Mouse (Mus musculus) kidney, embryonic 15.5 days (tissue): ENCODE results near the gene Chkb. TPM values are rescaled to one million over a fixed set of nuclear protein-coding genes. Genes with fewer than 3 reads are reported as not detected.
"Not testable (repeated sequence)": the region's sequence is repeated elsewhere in the genome, so short reads cannot be mapped to it uniquely, and the experiment has no call there.

Source experiments
- ATAC-seq: fragments of 200-750 bp; cut with Nextera tagmentation; replicated peaks from 2 replicates; pipeline ENCODE4 v1.8.0; 2017; ENCODE audit warnings: moderate TSS enrichment; ENCODE audit not compliant: low FRiP score
- H3K27ac ChIP-seq: fragments of 300-500 bp; sonication (generic); 2 replicates; pipeline ENCODE4 v1.5.1; 2015; ENCODE audit warnings: mild to moderate bottlenecking, inconsistent platforms
- H3K27me3 ChIP-seq: fragments of 300-500 bp; sonication (generic); 2 replicates; pipeline ENCODE4 v1.6.1; 2015; ENCODE audit warnings: inconsistent platforms
- H3K36me3 ChIP-seq: fragments of 300-500 bp; sonication (generic); 2 replicates; pipeline ENCODE4 v1.6.1; 2015; ENCODE audit warnings: inconsistent platforms
- H3K4me1 ChIP-seq: fragments of 300-500 bp; sonication (generic); 2 replicates; pipeline ENCODE4 v1.6.1; 2015; ENCODE audit warnings: inconsistent platforms
- H3K4me2 ChIP-seq: fragments of 300-500 bp; sonication (generic); 2 replicates; pipeline ENCODE4 v1.6.1; 2015; ENCODE audit warnings: moderate library complexity, mild to moderate bottlenecking, inconsistent platforms
- H3K4me3 ChIP-seq: fragments of 300-500 bp; sonication (generic); replicated peaks from 2 replicates; pipeline ENCODE4 v1.5.1; 2015; ENCODE audit warnings: mild to moderate bottlenecking, inconsistent platforms
- H3K9ac ChIP-seq: fragments of 300-500 bp; sonication (generic); 2 replicates; pipeline ENCODE4 v1.6.1; 2015; ENCODE audit warnings: mild to moderate bottlenecking, inconsistent platforms
- H3K9me3 ChIP-seq: fragments of 300-500 bp; sonication (generic); replicated peaks from 2 replicates; pipeline ENCODE4 v1.6.1; 2016; ENCODE audit warnings: inconsistent platforms
- WGBS: fragments of 180-500 bp; shearing (Covaris S2); methylation state at CpG from one replicate; pipeline ENCODE4 v1.1.7; 2015; ENCODE audit warnings: mixed read lengths; 5-methylcytosine and 5-hydroxymethylcytosine counted together
- polyA plus RNA-seq: library from polyadenylated mRNA; unstranded; fragments of >200 nt; fragmentation: Nextera tagmentation; extraction: Ambion mirVana; gene quantifications from 2 replicates; pipeline ENCODE4 v1.2.1, GENCODE M21; 2015

Gene Chkb
- polyA plus RNA-seq, 1 experiment from 2014 or later = 62.0 TPM

DNA sequence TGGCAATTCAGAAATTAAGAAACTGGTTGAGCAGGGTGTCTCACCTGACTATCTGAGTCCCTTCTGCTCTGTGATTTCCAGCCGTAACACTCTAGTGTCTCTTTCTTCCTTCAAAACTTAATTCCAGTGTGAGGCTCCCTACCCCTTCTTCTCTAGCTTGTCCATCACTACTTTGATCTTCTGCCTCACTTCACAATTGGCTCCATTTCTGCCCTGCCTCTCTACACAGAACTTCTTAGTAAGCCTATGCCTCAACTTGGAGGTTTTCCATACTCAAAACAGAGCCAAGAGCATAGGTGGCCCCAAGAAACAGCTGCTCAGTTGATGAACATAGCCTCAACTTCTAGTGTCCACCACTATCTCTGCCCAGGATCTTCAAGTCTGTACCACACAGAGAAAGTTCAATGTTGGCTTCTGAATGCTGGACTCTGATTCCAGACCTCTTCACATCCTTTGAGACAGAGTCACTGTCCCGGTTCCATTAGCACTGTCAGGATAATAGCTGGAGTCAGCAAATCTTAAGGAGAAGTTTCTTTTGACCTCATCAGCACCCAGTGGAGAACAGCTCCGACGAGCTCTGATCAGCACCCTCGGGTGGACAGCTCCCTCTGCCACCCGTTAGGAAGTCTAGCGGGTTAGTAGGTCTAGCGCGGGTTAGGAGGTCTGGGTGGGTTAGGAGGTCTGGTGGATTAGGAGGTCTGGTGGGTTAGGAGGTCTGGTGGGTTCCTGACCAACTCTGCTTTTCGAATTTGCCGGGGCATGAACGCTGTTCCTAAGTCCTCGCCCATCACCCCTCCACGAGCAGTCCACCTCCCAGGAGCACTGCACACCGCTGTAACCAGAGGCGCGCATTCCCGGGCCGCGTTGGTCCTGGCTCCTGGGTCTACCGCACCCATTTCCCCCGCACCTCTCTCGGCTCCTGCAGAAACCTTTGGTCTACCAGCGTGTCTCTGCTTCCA lies 23.5 kb upstream of the Chkb start:
- Histone ChIP-seq H3K36me3 (no peaks in the 10 kb centered on the region), H3K27ac (no peak overlapping the region), H3K4me2 (peak overlapping the region; percentile 96), H3K4me1 (peaks cover 13% of the 10 kb centered on the region), H3K9me3 (no peaks in the 10 kb centered on the region), H3K27me3 (peaks cover 30% of the 10 kb centered on the region), H3K4me3 (peak overlapping the region; percentile 50), H3K9ac (no peak overlapping the region)
- 5% methylated on average over 24 of the region's 24 CpGs for WGBS
- ATAC-seq = peak; percentile 69

DNA sequence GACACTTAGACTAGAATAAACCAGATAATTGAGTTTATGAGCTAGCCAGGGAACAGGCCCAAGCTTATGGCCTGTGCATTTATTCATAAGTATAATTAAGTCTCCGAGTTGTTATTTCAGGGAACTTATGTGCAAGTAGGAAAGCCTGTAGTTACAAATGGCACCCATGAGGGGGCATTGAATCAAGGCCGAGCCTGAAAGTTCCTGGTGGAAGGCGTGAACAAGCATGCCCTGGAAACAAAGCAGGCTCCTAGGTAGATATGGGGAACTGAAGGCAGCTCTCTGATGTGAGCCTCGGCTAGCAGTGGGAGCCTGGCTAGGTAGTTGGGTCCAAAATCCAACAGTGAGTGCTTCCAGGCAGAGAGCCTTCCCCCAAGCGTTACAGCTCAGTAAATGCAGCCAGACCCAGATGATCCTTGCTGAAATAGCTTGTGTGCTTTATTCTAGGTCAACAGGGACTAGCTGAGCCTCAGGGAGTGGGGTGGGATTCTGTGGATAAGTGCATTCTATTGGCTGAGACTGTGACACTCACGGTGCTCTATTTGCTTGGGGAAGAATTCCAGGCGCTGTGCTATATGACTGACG lies 12.9 kb upstream of the Chkb start:
- no peak for ATAC-seq
- no peak overlapping the region for H3K4me2 ChIP-seq
- H3K27ac ChIP-seq = no peak overlapping the region

DNA sequence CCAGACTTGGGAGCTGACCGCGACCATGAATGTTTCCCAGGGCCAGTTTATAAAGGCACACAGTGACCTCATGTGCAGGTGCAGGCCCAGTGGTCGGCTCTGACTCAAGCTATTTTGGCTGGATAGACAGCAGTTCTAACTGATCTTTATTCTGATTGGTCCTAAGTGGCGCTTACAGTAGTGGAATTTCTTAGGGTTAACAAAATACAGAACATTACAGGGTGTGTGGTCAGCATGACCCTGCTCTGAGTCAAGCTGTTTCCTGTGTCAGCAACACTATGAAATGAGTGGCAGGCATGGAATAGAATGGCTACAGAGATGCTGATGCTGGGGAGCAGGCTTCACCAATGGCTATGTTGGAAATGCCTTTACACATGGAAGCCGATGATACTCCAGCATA lies 6.2 kb upstream of the Chkb start:
- no peak overlapping the region for H3K4me2 ChIP-seq
- H3K9me3 ChIP-seq = no peaks in the 10 kb centered on the region
- H3K36me3 ChIP-seq = no peaks in the 10 kb centered on the region
- H3K27ac ChIP-seq = no peak overlapping the region
- H3K4me3 ChIP-seq = no peak overlapping the region
- H3K4me1 ChIP-seq = 0 out of 2 replicates have a peak, but pooled peaks cover 4% of the 10 kb centered on the region
- no peaks in the 10 kb centered on the region for H3K27me3 ChIP-seq
- WGBS = 82% methylated on average over 5 of the region's 5 CpGs
- no peak for ATAC-seq
- H3K9ac ChIP-seq = no peak overlapping the region

More for the DNA sequence above, 12.9 kb upstream of the Chkb start:
- Histone ChIP-seq H3K4me1 (no peaks in the 10 kb centered on the region), H3K27me3 (no peaks in the 10 kb centered on the region), H3K4me3 (no peak overlapping the region), H3K9ac (no peak overlapping the region), H3K36me3 (no peaks in the 10 kb centered on the region), H3K9me3 (no peaks in the 10 kb centered on the region)
- WGBS = 46% methylated on average over 8 of the region's 8 CpGs

DNA sequence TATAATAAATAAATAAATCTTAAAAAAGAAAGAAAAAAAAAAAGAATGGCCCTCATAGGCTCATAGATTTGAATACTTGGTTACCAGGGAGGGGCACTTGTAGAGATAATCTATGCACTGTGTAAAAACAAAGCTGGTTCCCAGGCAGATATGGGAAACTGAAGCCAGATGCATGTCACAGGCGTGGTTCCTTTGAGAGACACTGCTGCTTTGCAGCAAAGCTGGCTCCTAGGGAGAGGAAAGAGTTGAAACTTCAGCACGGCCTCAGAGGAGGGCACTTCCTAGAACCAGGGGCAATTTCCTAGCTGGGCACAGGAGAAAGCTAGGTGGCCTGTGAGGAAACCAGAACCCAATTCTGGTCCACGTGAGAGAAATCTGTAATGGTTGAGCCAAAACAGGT lies 4.4 kb upstream of the Chkb start:
- Histone ChIP-seq H3K36me3 (no peaks in the 10 kb centered on the region), H3K4me1 (peaks cover 11% of the 10 kb centered on the region), H3K27me3 (no peaks in the 10 kb centered on the region), H3K4me2 (no peak overlapping the region), H3K27ac (no peak overlapping the region), H3K4me3 (no peak overlapping the region), H3K9me3 (no peaks in the 10 kb centered on the region), H3K9ac (no peak overlapping the region)
- ATAC-seq = no peak
- WGBS = 77% methylated on average over 3 of the region's 3 CpGs

DNA sequence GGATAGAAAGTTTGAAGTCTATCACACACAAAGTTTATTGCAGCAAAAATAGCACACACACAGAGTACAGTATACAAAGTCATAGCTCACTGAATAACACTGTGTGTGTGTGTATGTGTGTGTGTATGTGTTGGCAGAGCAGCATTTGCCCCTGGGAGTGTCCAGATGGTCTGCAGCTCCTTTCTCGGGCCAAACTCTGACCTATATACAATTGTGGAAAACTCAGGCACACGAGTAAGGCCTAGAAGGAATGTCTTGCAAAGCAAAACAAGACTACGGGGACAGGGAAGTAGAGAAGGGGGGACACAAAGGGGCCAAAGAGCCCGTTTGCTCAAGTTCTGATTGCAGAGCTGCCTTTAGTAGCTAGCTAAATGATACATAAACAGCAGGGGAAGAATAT lies 3.2 kb upstream of the Chkb start:
- Histone ChIP-seq H3K27ac (no peak overlapping the region), H3K36me3 (peaks cover 3% of the 10 kb centered on the region), H3K4me3 (no peak overlapping the region), H3K27me3 (no peaks in the 10 kb centered on the region), H3K9ac (no peak overlapping the region), H3K9me3 (no peaks in the 10 kb centered on the region), H3K4me1 (peaks cover 20% of the 10 kb centered on the region), H3K4me2 (no peak overlapping the region)
- no peak for ATAC-seq
- 79% methylated on average over 4 of the region's 4 CpGs for WGBS

DNA sequence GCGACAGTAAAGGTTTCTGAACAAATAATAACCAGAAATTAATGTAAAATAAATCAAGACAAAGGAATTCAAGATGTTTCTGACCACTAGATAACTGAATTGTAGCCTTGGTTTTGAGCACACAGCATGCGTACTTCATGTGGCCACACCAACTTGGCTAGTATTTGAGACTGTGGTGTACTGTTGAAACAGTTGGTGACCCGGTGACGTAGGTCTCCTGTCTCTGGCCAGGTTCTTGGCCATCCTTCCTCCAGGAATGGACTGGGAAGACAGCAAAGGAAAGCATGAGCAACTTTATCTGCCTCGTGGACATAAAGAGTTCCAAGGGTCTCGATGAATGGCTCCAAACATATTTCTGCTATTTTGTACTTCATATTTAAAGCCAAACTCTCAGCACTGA lies 2.1 kb upstream of the Chkb start:
- Histone ChIP-seq H3K4me2 (no peak overlapping the region), H3K9me3 (no peaks in the 10 kb centered on the region), H3K27ac (no peak overlapping the region), H3K4me3 (no peak overlapping the region), H3K36me3 (peaks cover 15% of the 10 kb centered on the region), H3K4me1 (peaks cover 20% of the 10 kb centered on the region), H3K9ac (no peak overlapping the region), H3K27me3 (no peaks in the 10 kb centered on the region)
- no peak for ATAC-seq
- WGBS = 90% methylated on average over 6 of the region's 6 CpGs

DNA sequence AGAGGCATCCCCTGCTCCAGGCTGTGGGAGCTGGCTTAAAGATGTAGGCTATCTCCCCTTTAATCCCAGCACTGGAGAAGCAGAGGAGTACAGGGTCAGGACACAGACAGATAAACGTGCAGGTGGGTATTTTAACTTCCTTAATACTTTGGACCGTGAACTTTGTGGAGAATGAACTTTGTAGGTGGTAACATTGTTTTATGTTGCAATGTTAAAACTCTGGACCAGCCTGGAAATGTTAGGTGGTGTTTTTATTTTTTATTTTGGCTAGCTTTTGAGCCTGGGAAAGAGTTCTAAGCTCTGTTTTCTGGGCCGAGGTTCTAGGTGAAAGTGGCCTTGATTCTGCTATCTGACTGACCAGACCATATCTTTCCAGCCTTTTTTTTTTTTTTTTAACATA lies 1.6 kb upstream of the Chkb start:
- Histone ChIP-seq H3K4me1 (peaks cover 20% of the 10 kb centered on the region), H3K9ac (no peak overlapping the region), H3K9me3 (no peaks in the 10 kb centered on the region), H3K27me3 (no peaks in the 10 kb centered on the region), H3K4me2 (no peak overlapping the region), H3K36me3 (peaks cover 20% of the 10 kb centered on the region), H3K27ac (no peak overlapping the region), H3K4me3 (no peak overlapping the region)
- WGBS = 88% methylated on average over 3 of the region's 3 CpGs
- no peak for ATAC-seq

DNA sequence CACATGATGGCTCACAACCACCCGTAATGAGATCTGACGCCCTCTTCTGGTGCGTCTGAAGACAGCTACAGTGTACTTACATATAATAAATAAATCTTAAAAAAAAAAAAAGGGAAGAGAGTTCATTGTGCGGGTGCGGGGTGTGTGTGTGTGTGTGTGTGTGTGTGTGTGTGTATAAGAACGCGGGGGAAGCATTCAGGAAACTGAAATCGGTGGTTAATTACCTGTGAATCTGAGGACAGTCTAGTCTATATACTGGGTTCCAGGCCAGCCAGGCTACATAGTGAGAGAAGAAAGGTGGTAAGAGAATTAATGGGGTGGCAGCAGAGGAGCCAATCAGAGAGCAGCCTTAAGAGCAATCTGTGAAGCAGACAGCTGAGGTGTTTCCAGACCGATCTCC lies 1.1 kb upstream of the Chkb start:
- peaks cover 23% of the 10 kb centered on the region for H3K4me1 ChIP-seq
- H3K9me3 ChIP-seq, H3K4me2 ChIP-seq, H3K27me3 ChIP-seq, H3K4me3 ChIP-seq, ATAC-seq, H3K9ac ChIP-seq, H3K27ac ChIP-seq: not testable (repeated sequence)
- WGBS = 83% methylated on average over 9 of the region's 9 CpGs
- H3K36me3 ChIP-seq = peaks cover 25% of the 10 kb centered on the region

DNA sequence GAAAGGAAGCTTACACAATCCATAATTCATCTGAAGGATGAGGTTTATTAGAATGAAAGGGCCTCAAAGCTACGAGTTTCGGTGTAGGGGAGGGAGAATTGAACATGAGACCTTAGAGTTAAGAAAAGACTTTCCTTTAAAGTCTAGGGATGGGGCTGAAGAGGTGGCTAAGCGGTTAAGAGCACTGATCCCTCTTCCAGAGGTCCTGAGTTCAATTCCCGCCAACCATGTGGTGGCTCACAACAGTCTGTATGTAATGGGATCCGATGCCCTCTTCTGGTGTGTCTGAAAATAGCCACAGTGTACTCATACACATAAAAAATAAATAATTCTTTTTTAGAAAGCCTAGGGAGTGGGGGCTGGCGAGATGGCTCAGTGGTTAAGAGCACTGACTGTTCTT lies 633 bp upstream of the Chkb start:
- 44% methylated on average over 6 of the region's 6 CpGs for WGBS
- no peaks in the 10 kb centered on the region for H3K27me3 ChIP-seq

DNA sequence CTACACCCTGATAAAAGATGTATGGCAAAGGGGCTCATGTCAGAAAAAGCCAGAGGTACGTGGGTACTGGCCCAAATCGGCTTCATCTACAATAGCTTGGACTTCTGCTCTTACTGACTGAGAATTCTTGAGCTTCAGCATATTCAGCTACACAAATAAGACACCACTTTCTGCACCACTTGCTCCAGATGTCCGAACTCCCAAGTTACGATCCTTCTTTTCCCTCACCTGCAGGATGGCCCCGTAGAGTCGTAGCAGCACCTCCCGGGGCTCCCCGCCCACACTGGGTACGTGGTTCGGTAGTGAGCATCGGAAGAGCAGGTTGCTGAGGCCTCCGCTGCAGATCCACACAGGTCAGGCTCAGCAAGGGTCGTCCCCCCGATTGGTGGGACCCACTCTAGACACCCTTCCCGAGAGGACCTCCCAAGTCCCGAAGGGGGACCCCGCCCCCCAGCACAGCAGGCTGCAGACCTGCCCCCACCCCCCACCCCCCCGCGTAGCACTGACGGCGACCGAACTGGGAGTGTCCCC lies 822 bp downstream of the Chkb start:
- 5% methylated on average over 22 of the region's 22 CpGs for WGBS
- Histone ChIP-seq H3K4me3 (peak overlapping the region; percentile 92), H3K27ac (peak overlapping the region; percentile 99), H3K4me1 (peaks cover 27% of the 10 kb centered on the region), H3K9ac (peak overlapping the region; percentile 81), H3K36me3 (peaks cover 27% of the 10 kb centered on the region), H3K9me3 (no peaks in the 10 kb centered on the region), H3K4me2 (peak overlapping the region; percentile 94), H3K27me3 (no peaks in the 10 kb centered on the region)
- ATAC-seq = peak; percentile 57

More for the DNA sequence above, 633 bp upstream of the Chkb start:
- no peak for ATAC-seq
- H3K4me1 ChIP-seq = peaks cover 27% of the 10 kb centered on the region
- peaks cover 27% of the 10 kb centered on the region for H3K36me3 ChIP-seq
- H3K9me3 ChIP-seq = no peaks in the 10 kb centered on the region
- peak overlapping the region; percentile 94 for H3K4me2 ChIP-seq
- H3K4me3 ChIP-seq = peak overlapping the region; percentile 92
- H3K27ac ChIP-seq = peak overlapping the region; percentile 99
- peak overlapping the region; percentile 81 for H3K9ac ChIP-seq

DNA sequence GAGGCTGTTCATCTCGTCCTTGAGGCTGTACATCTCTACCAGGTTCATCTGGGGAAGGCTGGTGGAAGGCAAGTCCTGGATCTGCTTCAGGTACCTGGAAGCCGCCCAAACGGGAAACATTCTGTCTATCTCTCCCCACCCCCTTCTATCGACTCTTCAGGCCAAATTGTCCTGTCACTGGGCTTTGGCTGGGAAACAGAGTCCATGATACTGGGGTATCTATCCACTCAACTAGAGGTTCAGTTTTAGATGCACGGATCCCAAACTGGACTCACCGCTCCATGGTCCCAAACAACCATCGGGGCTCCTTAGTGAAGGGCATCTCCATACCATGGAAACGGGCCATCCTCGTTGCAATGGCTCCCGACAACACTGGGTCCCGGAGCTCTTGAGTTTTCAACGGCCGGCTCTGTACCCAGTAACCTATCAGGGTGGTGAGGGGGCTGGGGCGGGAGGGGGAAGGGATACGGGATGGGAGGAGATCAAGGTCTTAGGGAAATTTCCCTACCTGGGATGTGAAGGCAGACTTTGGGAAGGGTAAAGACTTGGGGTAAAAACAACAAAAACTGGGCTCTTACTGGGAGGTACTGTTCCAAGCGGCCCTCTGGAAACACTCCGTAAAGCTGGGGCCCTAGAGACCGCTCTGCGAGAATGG lies 1.4 kb downstream of the Chkb start:
- peak overlapping the region; percentile 81 for H3K9ac ChIP-seq
- ATAC-seq = no peak

DNA sequence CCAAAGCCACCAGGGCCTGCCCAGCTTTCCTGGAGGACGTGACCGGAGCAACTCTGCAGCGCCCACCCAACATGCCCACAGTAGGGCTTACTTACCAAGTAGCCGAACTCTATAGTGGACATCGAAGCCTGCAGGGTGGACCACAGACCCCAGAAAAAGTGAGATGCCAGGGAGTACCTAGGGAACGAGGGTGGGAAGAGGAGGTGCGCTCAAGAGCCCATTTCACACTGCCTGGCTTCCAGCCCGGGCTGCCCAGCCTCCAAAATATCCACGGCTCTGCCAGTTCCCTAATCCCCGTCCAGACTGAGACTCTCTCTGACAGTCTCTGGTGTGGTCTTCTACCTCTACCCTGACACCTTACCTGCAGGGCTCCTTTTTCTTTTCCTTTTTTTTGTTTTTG lies 3.0 kb downstream of the Chkb start:
- H3K36me3 ChIP-seq = peaks cover 27% of the 10 kb centered on the region
- no peaks in the 10 kb centered on the region for H3K27me3 ChIP-seq
- no peak overlapping the region for H3K27ac ChIP-seq
- peaks cover 27% of the 10 kb centered on the region for H3K4me1 ChIP-seq
- H3K9me3 ChIP-seq = no peaks in the 10 kb centered on the region
- WGBS = 95% methylated on average over 10 of the region's 10 CpGs
- no peak for ATAC-seq
- no peak overlapping the region for H3K4me3 ChIP-seq
- no peak overlapping the region for H3K4me2 ChIP-seq
- no peak overlapping the region for H3K9ac ChIP-seq

More for the DNA sequence above, 1.4 kb downstream of the Chkb start:
- H3K27me3 ChIP-seq = no peaks in the 10 kb centered on the region
- H3K4me2 ChIP-seq = peak overlapping the region; percentile 94
- 85% methylated on average over 19 of the region's 19 CpGs for WGBS
- no peaks in the 10 kb centered on the region for H3K9me3 ChIP-seq
- H3K4me1 ChIP-seq = peaks cover 27% of the 10 kb centered on the region
- H3K4me3 ChIP-seq = peak overlapping the region; percentile 92
- H3K36me3 ChIP-seq = peaks cover 27% of the 10 kb centered on the region
- no peak overlapping the region for H3K27ac ChIP-seq
